Mouse (Mus musculus): Measurements from ENCODE around the gene Vti1b. TPM values are rescaled to one million over a fixed set of nuclear protein-coding genes. Genes with fewer than 3 reads are reported as not detected.

Gene Vti1b
- total RNA-seq, 2 experiments from 2014 or later = 62.2 to 67.2 TPM

GRCm38 (mm10) chr12:79139417-79139816 is 33.0 kb downstream of the Vti1b start:
- no peak for DNase-seq (ENCODE audit: low spot score in 2 of 2)

GRCm38 (mm10) chr12:79138999-79139398 is 33.5 kb downstream of the Vti1b start:
- no peak for DNase-seq (ENCODE audit: low spot score in 2 of 2)

GRCm38 (mm10) chr12:79136949-79137348 is 35.5 kb downstream of the Vti1b start:
- no peak for DNase-seq (ENCODE audit: low spot score in 2 of 2)

GRCm38 (mm10) chr12:79135105-79135504 is 37.4 kb downstream of the Vti1b start:
- DNase-seq (ENCODE audit: low spot score in 2 of 2) = no peak

GRCm38 (mm10) chr12:79134676-79135075 is 37.8 kb downstream of the Vti1b start:
- no peak for DNase-seq (ENCODE audit: low spot score in 2 of 2)

GRCm38 (mm10) chr12:79131706-79132460 is 40.6 kb downstream of the Vti1b start:
- DNase-seq (ENCODE audit: low spot score in 2 of 2) = no peak

GRCm38 (mm10) chr12:79131178-79131675 is 41.2 kb downstream of the Vti1b start:
- no peak for DNase-seq (ENCODE audit: low spot score in 2 of 2)

GRCm38 (mm10) chr12:79130299-79131177 is 41.9 kb downstream of the Vti1b start, which contains the start of gene Arg2:
TSS of gene Arg2 (plus strand) at chr12:79130777.
- DNase-seq (ENCODE audit: low spot score in 2 of 2) = peak; percentile 4 to 5

GRCm38 (mm10) chr12:79122820-79123219 is 49.6 kb downstream of the Vti1b start:
- no peak for DNase-seq (ENCODE audit: low spot score in 2 of 2)

- no peak for DNase-seq (ENCODE audit: low spot score in 2 of 2)
These were observed 53.5 kb downstream of the Vti1b start for GRCm38 (mm10) chr12:79118991-79119390.

Other genes with a start within 250 kb of the Vti1b start
- 10 to 100 TPM; 18.3 to 19.8 TPM for gene Tmem229b, start 165.0 kb downstream of the Vti1b start, total RNA-seq (2021)
- 1 to 10 TPM; 2.7 to 6.7 TPM for gene Plekhh1, start 143.5 kb downstream of the Vti1b start, total RNA-seq (2021)
- 10 to 100 TPM; 10.7 to 12.5 TPM for gene Pigh, start 83.0 kb downstream of the Vti1b start, total RNA-seq (2021)
- 1 to 10 TPM in 1 of 2 experiments, under 1 TPM in 1; 0.65 to 1.1 TPM for gene Arg2, start 41.9 kb downstream of the Vti1b start, total RNA-seq (2021)
- 10 to 100 TPM; 19.5 to 20.8 TPM for gene Rdh11, start 19.6 kb upstream of the Vti1b start, total RNA-seq (2021)
- gene Rdh12, start 36.2 kb upstream of the Vti1b start, total RNA-seq (2021) = 1 to 10 TPM in 1 of 2 experiments, under 1 TPM in 1; 0.87 to 1.1 TPM
- 10 to 100 TPM; 38.0 to 39.0 TPM for gene Zfyve26, start 123.6 kb upstream of the Vti1b start, total RNA-seq (2021)
- 1 to 10 TPM; 3.1 TPM for gene Rad51b, start 124.6 kb upstream of the Vti1b start, total RNA-seq (2021)